Mouse (Mus musculus): ENCODE measurements at regions not wholly inside any gene's neighbourhood (a gene's known extent, or its start where the extent isn't known, plus 50 kb on each side); places are given as distances from the start of the nearest gene placed in this dataset.
A peak's percentile ranks its signal among the peaks of the same experiment; 100 is the strongest.

DNA sequence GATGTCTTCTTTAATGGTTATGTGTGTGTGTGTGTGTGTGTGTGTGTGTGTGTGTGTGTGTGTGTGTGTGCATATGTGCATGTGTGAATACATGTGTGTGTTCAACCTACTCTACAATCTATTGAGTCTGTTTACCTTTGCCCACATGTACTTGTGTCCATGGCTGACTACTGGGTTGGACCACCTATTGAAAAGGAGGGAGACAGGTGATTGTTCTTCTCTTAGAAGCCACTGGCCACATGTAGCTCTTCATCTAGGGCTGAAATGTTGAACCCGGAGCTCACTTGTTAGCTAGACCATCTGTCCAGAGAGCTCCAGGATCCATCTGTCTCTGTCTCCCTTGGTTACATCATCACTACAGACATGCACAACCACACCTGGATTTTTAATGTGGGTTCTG is 141.8 kb upstream of the Jade1 start:
- Histone ChIP-seq H3K79me2 (ENCODE audit: inconsistent target) (no peaks in the 10 kb centered on the region), H3K36me3 (ENCODE audit: inconsistent target) (no peaks in the 10 kb centered on the region), H3K27ac (no peak overlapping the region), H3K4me3 (ENCODE audit: inconsistent target) (no peak overlapping the region)
- WGBS (ENCODE audit: missing documents): 93% methylated on average over 1 of the region's 1 CpGs

DNA sequence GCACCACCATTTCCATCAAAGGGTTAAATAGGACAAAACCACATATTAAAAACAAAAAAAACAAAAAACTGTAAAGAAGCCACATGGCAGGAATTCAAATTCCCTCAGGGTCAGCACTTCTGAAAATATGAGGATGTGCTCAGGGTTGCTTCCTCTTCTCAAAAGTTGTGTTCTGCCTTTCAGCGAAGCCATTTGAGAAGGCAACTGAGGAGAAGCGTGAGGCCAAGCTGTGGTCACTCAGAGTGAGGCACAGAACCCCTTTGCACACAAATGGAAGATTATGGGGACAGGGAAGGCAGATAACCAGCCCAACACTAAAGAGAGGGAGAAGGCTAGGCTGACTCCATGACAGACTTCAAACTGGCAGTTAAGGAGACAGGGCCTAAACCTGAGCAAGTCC is 142.8 kb upstream of the Jade1 start:
- Histone ChIP-seq H3K36me3 (ENCODE audit: inconsistent target) (no peaks in the 10 kb centered on the region), H3K79me2 (ENCODE audit: inconsistent target) (no peaks in the 10 kb centered on the region), H3K4me3 (ENCODE audit: inconsistent target) (no peak overlapping the region), H3K27ac (peak overlapping the region; percentile 83)
- 0% methylated on average over 2 of the region's 2 CpGs for WGBS (ENCODE audit: missing documents)

DNA sequence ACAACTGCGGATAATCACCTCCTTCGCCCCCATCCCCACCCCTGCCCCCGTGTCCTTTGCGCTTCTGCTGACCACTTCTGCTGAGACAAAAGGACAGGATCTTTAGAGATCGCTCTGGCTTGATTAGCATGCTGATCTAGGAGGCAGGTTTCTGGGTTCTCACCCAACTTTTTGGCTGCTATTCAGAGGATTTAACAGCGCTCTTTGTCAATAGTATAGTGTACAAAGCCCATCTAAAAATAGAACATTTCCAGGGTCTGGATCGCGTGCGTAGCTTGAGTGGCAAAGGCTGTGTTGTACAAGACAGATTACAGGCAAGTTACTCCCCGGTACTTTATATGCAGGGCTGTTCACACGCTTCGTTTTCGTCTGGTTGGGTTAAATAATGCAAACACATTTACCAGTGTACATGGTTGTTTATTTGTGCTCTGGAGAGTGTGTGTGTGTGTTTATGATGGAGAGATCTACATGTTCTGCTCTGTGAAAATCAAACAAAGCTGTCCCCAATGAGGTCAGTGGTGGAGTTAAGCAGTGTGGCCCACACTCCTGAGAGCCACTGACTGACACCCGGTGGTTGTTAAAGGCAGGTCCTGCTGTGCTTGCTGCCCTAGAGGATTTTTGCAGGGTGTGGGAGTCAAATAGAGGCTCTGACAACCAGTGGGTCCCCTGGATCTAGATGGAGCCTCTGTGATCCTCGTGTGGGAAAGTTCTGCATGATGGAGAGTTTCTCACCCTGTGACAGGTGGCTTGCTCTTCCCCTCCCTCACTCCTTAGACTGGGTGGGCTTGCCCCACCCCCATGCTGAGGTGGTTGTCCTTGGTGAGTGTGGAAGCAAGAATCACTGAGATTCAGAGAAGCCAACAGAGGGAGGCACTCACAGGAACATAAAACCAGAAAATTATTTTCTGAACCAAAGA is 146.5 kb upstream of the Jade1 start:
- Histone ChIP-seq H3K4me3 (ENCODE audit: inconsistent target) (no peak overlapping the region), H3K27ac (peak overlapping the region; percentile 29)
- WGBS (ENCODE audit: missing documents): 42% methylated on average over 12 of the region's 15 CpGs

DNA sequence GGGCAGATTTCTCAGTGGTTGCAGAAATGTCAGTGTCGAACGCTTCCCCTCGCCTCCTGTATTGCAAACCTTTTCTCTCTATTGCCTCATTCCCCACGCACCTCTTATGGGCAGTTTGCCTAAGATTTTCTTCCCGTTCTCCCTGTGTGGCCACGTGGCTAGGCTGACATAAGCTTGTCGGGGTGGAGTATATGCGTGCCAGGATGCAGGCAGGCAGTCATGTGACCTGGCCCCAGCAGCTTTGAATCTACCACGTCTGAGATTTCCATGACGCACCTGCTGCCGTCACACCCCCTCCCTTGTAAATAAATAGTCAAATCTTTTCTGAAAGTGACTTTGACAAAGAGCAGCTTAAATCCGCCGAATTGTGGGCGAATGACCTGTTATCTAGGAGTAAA is 147.1 kb upstream of the Jade1 start:
- H3K36me3 ChIP-seq (ENCODE audit: inconsistent target): no peaks in the 10 kb centered on the region
- no peaks in the 10 kb centered on the region for H3K79me2 ChIP-seq (ENCODE audit: inconsistent target)
- peak overlapping the region; percentile 29 for H3K27ac ChIP-seq
- H3K4me3 ChIP-seq (ENCODE audit: inconsistent target): no peak overlapping the region
- 3% methylated on average over 14 of the region's 14 CpGs for WGBS (ENCODE audit: missing documents)

More for the DNA sequence above, 146.5 kb upstream of the Jade1 start:
- Histone ChIP-seq H3K36me3 (ENCODE audit: inconsistent target) (no peaks in the 10 kb centered on the region), H3K79me2 (ENCODE audit: inconsistent target) (no peaks in the 10 kb centered on the region)

DNA sequence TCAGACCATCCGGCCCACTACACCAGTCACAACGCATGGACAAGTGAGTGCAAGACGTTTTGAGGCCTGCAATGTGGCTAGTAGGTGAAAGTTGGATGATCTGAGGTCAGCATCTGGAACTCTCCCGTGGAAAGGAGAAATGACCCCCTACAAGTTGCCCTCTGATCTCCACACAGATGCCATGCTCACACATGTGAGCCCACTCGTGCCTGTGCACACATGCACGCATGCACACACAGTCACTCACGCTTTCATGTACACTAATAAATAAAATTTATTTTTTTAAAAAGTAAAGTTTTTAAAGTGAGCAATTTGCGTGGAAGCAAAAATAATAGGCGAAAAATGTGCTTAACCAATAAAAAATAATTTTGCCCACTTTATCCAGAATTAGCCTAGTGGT is 147.5 kb upstream of the Jade1 start:
- Histone ChIP-seq H3K79me2 (ENCODE audit: inconsistent target) (no peaks in the 10 kb centered on the region), H3K4me3 (ENCODE audit: inconsistent target) (no peak overlapping the region), H3K36me3 (ENCODE audit: inconsistent target) (no peaks in the 10 kb centered on the region), H3K27ac (no peak overlapping the region)
- WGBS (ENCODE audit: missing documents): 80% methylated on average over 8 of the region's 9 CpGs

DNA sequence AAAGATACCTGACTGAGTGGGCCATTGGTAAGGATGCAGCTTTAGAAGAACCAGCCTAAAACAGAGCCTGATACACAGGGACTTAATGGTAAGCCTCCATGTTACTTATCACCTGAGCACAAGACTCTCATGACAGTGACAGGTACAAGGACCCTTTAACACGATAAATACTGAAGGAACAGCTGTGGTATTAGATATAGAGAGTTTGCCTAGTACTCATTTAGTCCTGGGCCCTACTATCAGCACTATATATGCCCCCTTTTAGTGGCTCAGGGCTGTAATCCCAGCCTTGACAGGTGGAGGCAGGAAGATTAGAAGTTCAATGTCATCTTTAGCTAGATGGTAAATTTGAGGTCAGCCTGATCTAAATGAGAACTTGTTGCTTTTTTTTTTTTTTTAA is 148.0 kb upstream of the Jade1 start:
- Histone ChIP-seq H3K36me3 (ENCODE audit: inconsistent target) (no peaks in the 10 kb centered on the region), H3K27ac (no peak overlapping the region), H3K79me2 (ENCODE audit: inconsistent target) (no peaks in the 10 kb centered on the region), H3K4me3 (ENCODE audit: inconsistent target) (no peak overlapping the region)
- WGBS (ENCODE audit: missing documents): 78% methylated on average over 1 of the region's 1 CpGs

DNA sequence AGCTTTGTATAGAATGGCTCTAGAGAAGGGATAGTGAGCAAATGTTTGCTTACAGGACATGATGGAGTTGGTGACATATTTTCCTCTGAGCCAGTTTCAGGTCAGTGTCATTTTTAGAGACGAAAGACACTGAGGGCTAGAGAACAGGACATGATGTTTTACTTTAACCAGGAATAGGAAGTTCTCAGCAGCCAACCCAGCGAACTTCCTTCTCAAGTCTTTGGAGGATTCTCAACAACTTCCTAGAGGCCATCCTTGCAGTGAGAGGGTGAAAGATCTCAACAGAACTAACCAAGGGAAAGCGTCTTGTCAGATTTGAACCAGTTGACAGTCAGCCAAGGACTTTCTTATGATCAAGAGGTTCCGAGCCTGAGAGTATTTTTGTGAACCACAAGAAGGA is 153.7 kb upstream of the Jade1 start:
- Histone ChIP-seq H3K27ac (no peak overlapping the region), H3K79me2 (ENCODE audit: inconsistent target) (no peaks in the 10 kb centered on the region), H3K4me3 (ENCODE audit: inconsistent target) (no peak overlapping the region), H3K36me3 (ENCODE audit: inconsistent target) (no peaks in the 10 kb centered on the region)
- WGBS (ENCODE audit: missing documents): 51% methylated on average over 4 of the region's 4 CpGs

DNA sequence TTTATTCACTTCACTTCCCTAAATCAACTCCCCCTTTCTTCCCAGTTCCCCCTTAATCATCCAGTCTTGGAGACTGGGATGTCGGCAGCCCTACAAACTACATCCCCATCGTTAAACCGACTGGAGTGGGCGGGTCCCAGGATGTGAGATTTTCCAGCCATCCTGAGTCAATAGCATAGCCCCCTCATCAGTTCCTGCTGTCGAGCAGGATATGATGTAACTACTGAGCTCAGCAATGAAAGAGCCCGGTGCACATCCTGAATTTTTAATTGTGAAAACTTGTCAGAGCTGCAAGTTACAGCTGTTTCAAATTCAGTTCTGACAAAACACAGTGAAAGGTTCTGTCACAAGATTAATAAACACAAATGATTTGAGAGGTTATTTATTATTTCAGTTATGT is 165.7 kb upstream of the Jade1 start:
- 24% methylated on average over 6 of the region's 6 CpGs for WGBS (ENCODE audit: missing documents)
- Histone ChIP-seq H3K27ac (no peak overlapping the region; the same call in 1 of the 2 replicates), H3K36me3 (ENCODE audit: inconsistent target) (no peaks in the 10 kb centered on the region), H3K4me3 (ENCODE audit: inconsistent target) (no peak overlapping the region), H3K79me2 (ENCODE audit: inconsistent target) (no peaks in the 10 kb centered on the region)

DNA sequence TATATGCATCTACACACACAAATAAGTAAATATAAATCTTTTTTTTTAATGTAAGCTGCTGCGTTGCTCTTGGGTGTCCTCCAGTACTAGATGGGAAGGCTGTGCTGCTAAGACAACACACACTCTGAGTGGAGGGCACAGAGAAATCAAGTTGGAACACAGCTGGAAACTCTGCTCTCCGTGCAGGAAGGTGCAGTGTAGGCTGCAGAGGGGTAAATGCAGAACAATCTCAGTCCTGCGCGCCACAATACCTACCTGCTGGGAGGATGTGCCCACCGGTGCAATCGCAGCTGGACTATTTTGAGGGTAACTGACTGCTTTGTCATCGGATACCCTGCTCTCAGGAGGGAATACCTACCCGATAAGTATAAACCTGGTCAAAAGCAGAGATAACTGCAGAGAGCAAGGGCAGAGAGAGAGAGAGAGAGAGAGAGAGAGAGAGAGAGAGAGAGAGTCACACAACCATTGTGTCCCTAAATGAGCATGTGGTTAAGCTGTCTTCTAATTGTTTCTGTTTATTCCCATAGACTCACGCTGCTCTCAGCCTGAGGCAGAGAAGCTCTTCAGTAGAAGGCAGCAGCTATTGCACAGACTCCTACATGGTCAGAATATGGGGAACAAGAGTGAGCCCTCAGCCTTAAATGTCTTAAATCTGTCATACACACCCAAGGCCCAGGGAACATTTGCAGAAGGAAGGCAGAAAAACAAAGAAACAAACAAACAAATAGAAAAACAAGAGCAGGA is 167.9 kb upstream of the Jade1 start:
- WGBS (ENCODE audit: missing documents): 91% methylated on average over 9 of the region's 9 CpGs
- Histone ChIP-seq H3K4me3 (ENCODE audit: inconsistent target) (no peak overlapping the region), H3K36me3 (ENCODE audit: inconsistent target) (no peaks in the 10 kb centered on the region), H3K27ac (no peak overlapping the region), H3K79me2 (ENCODE audit: inconsistent target) (no peaks in the 10 kb centered on the region)

DNA sequence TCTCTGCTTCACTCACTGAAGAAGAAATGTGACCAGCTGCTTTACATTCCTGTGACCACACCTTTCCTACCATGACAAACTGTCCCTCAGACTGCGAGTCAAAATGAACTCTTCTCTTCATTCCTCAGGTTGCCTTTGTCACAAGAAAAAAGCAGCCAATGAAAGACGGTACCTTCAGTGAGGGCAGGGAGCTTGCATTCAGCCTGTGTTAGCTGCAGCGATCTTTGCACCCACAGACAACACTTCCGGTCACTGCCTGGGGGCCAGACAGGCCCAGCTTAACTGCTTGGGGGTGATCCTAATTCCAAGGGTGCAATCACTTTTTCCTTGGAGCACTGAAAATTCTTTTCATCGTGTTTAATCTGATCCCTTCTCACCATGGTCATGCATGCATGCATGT is 169.2 kb upstream of the Jade1 start:
- Histone ChIP-seq H3K36me3 (ENCODE audit: inconsistent target) (no peaks in the 10 kb centered on the region), H3K79me2 (ENCODE audit: inconsistent target) (no peaks in the 10 kb centered on the region), H3K4me3 (ENCODE audit: inconsistent target) (no peak overlapping the region), H3K27ac (no peak overlapping the region)
- 94% methylated on average over 5 of the region's 5 CpGs for WGBS (ENCODE audit: missing documents)

DNA sequence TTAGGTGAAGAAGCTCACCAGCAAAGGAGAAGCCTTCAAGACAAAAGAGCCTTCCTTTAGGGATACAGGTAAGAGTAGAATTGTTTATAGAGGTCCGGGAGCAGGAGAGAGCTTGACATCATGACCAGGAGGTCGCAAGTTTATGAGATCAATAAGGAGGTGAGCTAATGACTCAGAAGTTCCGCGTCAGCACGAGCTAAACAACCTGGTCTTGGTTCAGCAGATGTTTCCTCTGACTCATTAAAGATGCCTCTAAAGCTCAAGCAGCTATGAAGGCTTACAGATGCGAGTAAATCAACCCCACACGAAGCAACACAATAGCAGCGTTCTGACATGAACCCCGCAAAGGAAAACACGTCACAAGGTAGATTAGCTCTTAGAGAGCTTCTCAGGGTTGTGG is 171.1 kb upstream of the Jade1 start:
- no peaks in the 10 kb centered on the region for H3K36me3 ChIP-seq (ENCODE audit: inconsistent target)
- no peak overlapping the region for H3K4me3 ChIP-seq (ENCODE audit: inconsistent target)
- 72% methylated on average over 10 of the region's 10 CpGs for WGBS (ENCODE audit: missing documents)
- H3K79me2 ChIP-seq (ENCODE audit: inconsistent target): no peaks in the 10 kb centered on the region
- no peak overlapping the region for H3K27ac ChIP-seq

DNA sequence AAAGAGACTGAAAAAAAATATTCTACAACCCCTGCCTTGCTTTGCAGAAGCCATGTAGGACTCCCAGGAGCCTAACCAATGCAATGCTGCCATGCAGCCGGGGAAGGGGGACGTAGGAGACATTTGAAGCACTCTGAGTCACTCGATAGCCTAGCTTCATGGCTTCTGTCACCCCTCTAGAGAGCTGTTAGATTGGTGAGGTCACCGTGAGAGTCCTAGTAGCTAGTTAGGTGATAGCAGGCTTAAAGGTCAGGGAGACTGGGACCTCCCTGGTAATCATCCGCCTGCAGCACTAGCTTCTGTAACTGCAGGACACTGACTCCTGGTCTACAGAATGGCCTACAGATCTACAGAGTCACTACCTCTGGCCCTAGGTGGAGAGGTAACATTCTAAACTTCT is 177.0 kb upstream of the Jade1 start:
- Histone ChIP-seq H3K36me3 (ENCODE audit: inconsistent target) (no peaks in the 10 kb centered on the region), H3K79me2 (ENCODE audit: inconsistent target) (no peaks in the 10 kb centered on the region)
- WGBS (ENCODE audit: missing documents): 96% methylated on average over 5 of the region's 5 CpGs

DNA sequence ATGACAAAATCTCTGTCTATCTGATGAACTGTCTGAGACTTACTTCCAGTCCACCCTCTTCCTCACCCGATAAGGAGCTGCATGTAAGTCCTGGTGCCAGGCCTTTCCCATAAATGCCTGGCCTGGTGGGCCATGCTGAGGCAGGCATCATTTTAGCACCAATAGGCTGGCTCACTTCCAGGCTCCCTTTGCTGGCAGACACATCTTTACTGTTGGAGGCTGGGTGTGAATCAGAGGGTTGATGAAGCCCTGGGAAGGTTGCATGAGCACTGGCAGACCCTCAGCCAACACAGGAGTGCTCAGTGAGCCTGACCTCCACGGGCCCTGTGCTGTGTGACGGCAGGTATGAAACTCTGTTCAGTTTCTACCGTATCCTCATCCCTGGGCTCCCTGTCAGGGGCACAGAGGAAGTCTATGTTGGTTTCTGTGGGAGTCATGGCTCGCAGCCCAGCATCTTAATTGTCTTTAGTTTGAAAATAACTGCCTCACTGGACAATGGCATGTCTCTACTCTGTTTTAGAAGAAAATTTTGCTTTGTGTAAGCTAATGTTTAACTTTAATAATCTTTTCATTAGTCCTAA is 177.6 kb upstream of the Jade1 start:
- H3K36me3 ChIP-seq (ENCODE audit: inconsistent target): no peaks in the 10 kb centered on the region
- H3K27ac ChIP-seq: no peak overlapping the region

More for the DNA sequence above, 177.0 kb upstream of the Jade1 start:
- no peak overlapping the region for H3K4me3 ChIP-seq (ENCODE audit: inconsistent target)
- no peak overlapping the region for H3K27ac ChIP-seq

DNA sequence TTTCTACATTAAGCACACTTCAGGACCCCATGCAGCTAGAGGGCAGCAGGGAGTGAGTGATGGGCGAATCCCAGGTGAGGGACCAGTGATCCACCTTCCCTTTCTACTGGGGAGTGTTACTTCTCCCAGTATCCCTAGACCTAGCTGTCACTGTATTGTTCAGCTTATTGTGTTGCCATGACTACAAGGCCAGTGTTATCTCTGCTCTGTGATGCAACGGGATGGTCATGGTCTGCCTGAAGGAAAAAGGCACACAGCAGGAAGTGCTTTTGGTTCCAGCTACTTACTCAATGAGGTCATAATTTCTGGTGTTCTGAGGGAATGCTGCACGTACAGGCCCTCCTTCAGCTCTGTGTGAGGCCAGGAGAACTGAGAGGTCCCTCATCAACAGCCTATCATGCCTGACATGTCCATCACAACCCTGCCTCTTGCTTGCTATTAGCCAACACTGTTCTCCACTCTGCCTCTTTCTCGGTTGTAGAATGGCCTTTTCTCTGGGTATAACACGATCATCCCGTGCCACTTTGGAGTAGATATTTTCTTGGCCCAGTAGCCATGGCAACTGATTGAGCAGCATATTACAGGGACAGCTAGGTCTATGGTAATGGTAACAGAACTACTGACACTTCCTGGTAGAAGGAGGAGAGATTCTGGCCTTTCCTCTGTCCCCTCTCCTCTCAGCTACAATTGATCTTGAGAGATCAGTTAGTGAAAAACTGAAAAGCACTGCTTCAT is 178.5 kb upstream of the Jade1 start:
- 77% methylated on average over 6 of the region's 6 CpGs for whole genome bisulfite sequencing (ENCODE audit: missing documents)
- no peak overlapping the region for H3K27ac ChIP-seq
- H3K79me2 ChIP-seq (ENCODE audit: inconsistent target): no peaks in the 10 kb centered on the region
- H3K4me3 ChIP-seq (ENCODE audit: inconsistent target): no peak overlapping the region
- no peaks in the 10 kb centered on the region for H3K36me3 ChIP-seq (ENCODE audit: inconsistent target)

More for the DNA sequence above, 177.6 kb upstream of the Jade1 start:
- no peaks in the 10 kb centered on the region for H3K79me2 ChIP-seq (ENCODE audit: inconsistent target)
- no peak overlapping the region for H3K4me3 ChIP-seq (ENCODE audit: inconsistent target)
- WGBS (ENCODE audit: missing documents): 80% methylated on average over 5 of the region's 5 CpGs
